10 mouse cellular contexts compared by ENCODE assay signal in the genomic region with DNA sequence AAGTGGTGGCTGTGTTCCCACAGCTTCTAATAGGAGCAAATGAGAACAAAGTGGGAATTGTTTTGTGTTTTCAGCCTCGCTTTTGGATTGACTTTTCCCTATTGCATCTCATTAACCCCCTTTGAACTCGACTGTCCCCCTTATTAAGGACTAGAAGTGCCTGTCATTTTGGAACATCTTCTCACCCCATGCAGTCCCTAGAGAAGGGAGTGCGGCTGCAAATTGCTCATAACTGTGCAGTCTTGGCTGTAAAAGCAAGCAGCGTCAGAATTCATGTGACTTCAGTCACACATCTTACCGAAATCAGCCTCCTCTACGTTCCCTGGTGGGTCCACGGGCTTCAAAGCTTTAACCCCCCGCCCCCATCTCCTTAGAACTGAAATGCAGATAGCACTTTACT. TPM values are rescaled to one million over a fixed set of nuclear protein-coding genes. Genes with fewer than 3 reads are reported as not detected.
DNase-seq lines count a peak whose midpoint lies in the region; TF ChIP-seq lines count a peak whose summit lies in the region.
"Had no signal": no experiment of that assay in that cellular context is flagged by ENCODE, and none has a peak within 500 bp of the region (broad histone marks: within the 10 kb centered on the region; RNA-seq: fewer than 3 reads in every experiment).

No protein-coding gene starts in this region.

- intact Hi-C loops in gastrocnemius, adult 2 months (cut with DNase I): no loop called here

- H3K27ac ChIP-seq in gastrocnemius, adult 2 months: no peak overlapping the region
- no peak overlapping the region for H3K27ac ChIP-seq in embryonic facial prominence, embryonic 10.5 days (replicated peaks)
- no peak overlapping the region for H3K27ac ChIP-seq in olfactory bulb, adult 2 months (ENCODE audit: insufficient read depth, low read depth, low read length)

- TF ChIP-seq POLR2A in olfactory bulb, adult 2 months (IDR thresholded peaks at IDR 0.05; ENCODE audit: insufficient read depth, low read depth, low read length): no peak

- H3K4me1 ChIP-seq in embryonic facial prominence, embryonic 10.5 days: peaks cover 15% of the 10 kb centered on the region
- H3K4me1 ChIP-seq in olfactory bulb, adult 2 months (ENCODE audit: control insufficient read depth, insufficient read depth, low read length): 0 out of 2 replicates have a peak, but pooled peaks cover 2% of the 10 kb centered on the region

- no peak for TF ChIP-seq CTCF in gastrocnemius, adult 2 months (IDR thresholded peaks at IDR 0.05)
- no peak for TF ChIP-seq CTCF in olfactory bulb, adult 2 months (IDR thresholded peaks at IDR 0.05; ENCODE audit: insufficient read depth, low read depth, low read length)

- peak overlapping the region; percentile 19; the same call in 1 of the 2 replicates for H3K4me3 ChIP-seq in gastrocnemius, adult 2 months
- H3K4me3 ChIP-seq in embryonic facial prominence, embryonic 10.5 days: peak overlapping the region; percentile 17; the same call in 1 of the 2 replicates
- peak overlapping the region; percentile 49 for H3K4me3 ChIP-seq in olfactory bulb, adult 2 months (ENCODE audit: insufficient read depth, low read depth, low read length)

- H3K27me3 ChIP-seq in embryonic facial prominence, embryonic 10.5 days (replicated peaks; ENCODE audit: low read depth, poor library complexity, severe bottlenecking): peaks cover 7% of the 10 kb centered on the region

- DNase-seq in gastrocnemius, adult 2 months: no peak
- no peak for DNase-seq in gastrocnemius, postnatal 25 days
- DNase-seq in embryonic facial prominence, embryonic 10.5 days (ENCODE audit: low spot score): no peak
- DNase-seq in layer of hippocampus, adult 8-10 months (ENCODE audit: low spot score in 2 of 2): peak; percentile 22 to 46
- no peak for DNase-seq in kidney, adult 9 months
- DNase-seq in adrenal gland, postnatal 25 days: no peak
- DNase-seq in thymus, postnatal 36 days: no peak
- DNase-seq: lung, postnatal 14 days; thymus, adult 2 months had no signal

- WGBS in embryonic facial prominence, embryonic 10.5 days: 5% methylated on average over 8 of the region's 8 CpGs
- 2% methylated on average over 8 of the region's 8 CpGs for WGBS in olfactory bulb, adult 2 months

- no peaks in the 10 kb centered on the region for H3K9me3 ChIP-seq in embryonic facial prominence, embryonic 10.5 days

- H3K36me3 ChIP-seq in embryonic facial prominence, embryonic 10.5 days (replicated peaks): no peaks in the 10 kb centered on the region

RNA-seq across cellular contexts. Expression of a gene that starts 1.2 kb away (rescaled TPM):
- under 1 TPM; 0.10 to 0.11 TPM for total RNA-seq in gastrocnemius, adult 2 months (2021)
- total RNA-seq in gastrocnemius, postnatal 25 days (2021): under 1 TPM; 0.15 to 0.16 TPM
- 0.69 and 0.88 TPM in 2 replicates for polyA plus RNA-seq in embryonic facial prominence, embryonic 10.5 days (2016; fragmentation: Nextera tagmentation; extraction: Ambion mirVana)
- 10 to 100 TPM; 67.3 to 78.3 (median 72.0) TPM for total RNA-seq in layer of hippocampus, adult 8-10 months (2022)
- polyA plus RNA-seq in olfactory bulb, adult 2 months (2012; ENCODE audit: insufficient read depth, insufficient read length, low replicate concordance, missing spikeins): not detected in 2 replicates
- total RNA-seq in adrenal gland, postnatal 25 days (2021): 1.2 and 3.8 TPM in 2 replicates

Comparison
In these comparisons a context has a peak if more than half of its experiments do, and no peak if none do; other contexts are left out.
1. DNase-seq: peak in layer of hippocampus, adult 8-10 months (2 of 2); none in gastrocnemius, adult 2 months (single experiment), gastrocnemius, postnatal 25 days (single experiment), embryonic facial prominence, embryonic 10.5 days (single experiment), kidney, adult 9 months (single experiment), adrenal gland, postnatal 25 days (single experiment) and thymus, postnatal 36 days (0 of 2).
2. RNA of a gene that starts 1.2 kb away (total RNA-seq): 67.3 to 78.3 TPM in layer of hippocampus, adult 8-10 months; 1.2 to 3.8 TPM in adrenal gland, postnatal 25 days, 0.15 to 0.16 TPM in gastrocnemius, postnatal 25 days and 0.10 to 0.11 TPM in gastrocnemius, adult 2 months; every median in the first group is over 10 times any median in the second.
3. Peak in every context shown above with its lines, with median percentiles within 50 percentile points of each other: H3K4me3 ChIP-seq.